Mouse (Mus musculus): ENCODE data around the gene Fndc3a. TPM values are rescaled to one million over a fixed set of nuclear protein-coding genes. Genes with fewer than 3 reads are reported as not detected.

The Fndc3a gene
- total and polyA plus RNA-seq, 3 experiments, result 9.2 to 14.5 (median 13.6) TPM

- 96% methylated on average over 2 of the region's 2 CpGs for WGBS
- H3K9ac ChIP-seq (ENCODE audit: low read depth, low read length), result no peak overlapping the region
- intact Hi-C loops (cut with DNase I), result no loop called here
- H3K4me3 ChIP-seq, result no peak overlapping the region
- no peaks in the 10 kb centered on the region for H3K36me3 ChIP-seq (ENCODE audit: control insufficient read depth, insufficient read depth, low read length)
- no peak for DNase-seq
- H3K27ac ChIP-seq, result no peak overlapping the region
- 0 out of 2 replicates have a peak, but pooled peaks cover 2% of the 10 kb centered on the region for H3K79me2 ChIP-seq (replicated peaks; ENCODE audit: control insufficient read depth, insufficient read depth, low read length)
- no peak for TF ChIP-seq EP300 (IDR thresholded peaks at IDR 0.05; ENCODE audit: insufficient read depth, low read depth, low read length)
- peak; percentile 35 for TF ChIP-seq CTCF (IDR thresholded peaks at IDR 0.05)
- TF ChIP-seq POLR2A (IDR thresholded peaks at IDR 0.05; ENCODE audit: insufficient read depth, low read depth, low read length), result no peak
- H3K4me1 ChIP-seq (ENCODE audit: control insufficient read depth, insufficient read depth, low read length), result no peaks in the 10 kb centered on the region
- no peaks in the 10 kb centered on the region for H3K27me3 ChIP-seq (ENCODE audit: control insufficient read depth, insufficient read depth, low read length)
Observed at GRCm38 (mm10) chr14:72670987-72671386, 38.8 kb downstream of the Fndc3a start.

- Histone ChIP-seq H3K27me3 (ENCODE audit: control insufficient read depth, insufficient read depth, low read length) (no peaks in the 10 kb centered on the region), H3K4me1 (ENCODE audit: control insufficient read depth, insufficient read depth, low read length) (no peaks in the 10 kb centered on the region), H3K9ac (ENCODE audit: low read depth, low read length) (no peak overlapping the region), H3K27ac (no peak overlapping the region), H3K4me3 (no peak overlapping the region), H3K79me2 (replicated peaks; ENCODE audit: control insufficient read depth, insufficient read depth, low read length) (no peaks in the 10 kb centered on the region), H3K36me3 (ENCODE audit: control insufficient read depth, insufficient read depth, low read length) (no peaks in the 10 kb centered on the region)
- intact Hi-C loops (cut with DNase I), result no loop called here
- DNase-seq, result no peak
- TF ChIP-seq POLR2A (IDR thresholded peaks at IDR 0.05; ENCODE audit: insufficient read depth, low read depth, low read length) (no peak), EP300 (IDR thresholded peaks at IDR 0.05; ENCODE audit: insufficient read depth, low read depth, low read length) (no peak), CTCF (IDR thresholded peaks at IDR 0.05) (no peak)
Observed at GRCm38 (mm10) chr14:72649268-72649667, 60.5 kb downstream of the Fndc3a start.

- no peaks in the 10 kb centered on the region for H3K27me3 ChIP-seq (ENCODE audit: control insufficient read depth, insufficient read depth, low read length)
- H3K4me1 ChIP-seq (ENCODE audit: control insufficient read depth, insufficient read depth, low read length), result no peaks in the 10 kb centered on the region; the same call in 1 of the 2 replicates
- TF ChIP-seq POLR2A (IDR thresholded peaks at IDR 0.05; ENCODE audit: insufficient read depth, low read depth, low read length) (no peak), CTCF (IDR thresholded peaks at IDR 0.05) (no peak)
- no peaks in the 10 kb centered on the region for H3K79me2 ChIP-seq (replicated peaks; ENCODE audit: control insufficient read depth, insufficient read depth, low read length)
- DNase-seq, result no peak
- H3K27ac ChIP-seq, result no peak overlapping the region
- intact Hi-C loops (cut with DNase I), result no loop called here
- H3K4me3 ChIP-seq, result no peak overlapping the region
- no peak overlapping the region for H3K9ac ChIP-seq (ENCODE audit: low read depth, low read length)
- H3K36me3 ChIP-seq (ENCODE audit: control insufficient read depth, insufficient read depth, low read length), result no peaks in the 10 kb centered on the region
Observed at GRCm38 (mm10) chr14:72645512-72645911, 64.3 kb downstream of the Fndc3a start.

GRCm38 (mm10) chr14:72644620-72645019 is 65.2 kb downstream of the Fndc3a start:
- DNase-seq, result no peak
- intact Hi-C loops (cut with DNase I), result no loop called here
- Histone ChIP-seq H3K4me1 (ENCODE audit: control insufficient read depth, insufficient read depth, low read length) (no peaks in the 10 kb centered on the region; the same call in 1 of the 2 replicates), H3K4me3 (no peak overlapping the region), H3K9ac (ENCODE audit: low read depth, low read length) (no peak overlapping the region), H3K79me2 (replicated peaks; ENCODE audit: control insufficient read depth, insufficient read depth, low read length) (no peaks in the 10 kb centered on the region), H3K36me3 (ENCODE audit: control insufficient read depth, insufficient read depth, low read length) (no peaks in the 10 kb centered on the region), H3K27me3 (ENCODE audit: control insufficient read depth, insufficient read depth, low read length) (no peaks in the 10 kb centered on the region), H3K27ac (no peak overlapping the region)
- 94% methylated on average over 1 of the region's 1 CpGs for WGBS
- TF ChIP-seq CTCF (IDR thresholded peaks at IDR 0.05), result no peak

GRCm38 (mm10) chr14:72638507-72638906 is 71.3 kb downstream of the Fndc3a start:
- TF ChIP-seq EP300 (IDR thresholded peaks at IDR 0.05; ENCODE audit: insufficient read depth, low read depth, low read length), result no peak
- no peak for TF ChIP-seq CTCF (IDR thresholded peaks at IDR 0.05)
- TF ChIP-seq POLR2A (IDR thresholded peaks at IDR 0.05; ENCODE audit: insufficient read depth, low read depth, low read length), result no peak
- H3K4me1 ChIP-seq (ENCODE audit: control insufficient read depth, insufficient read depth, low read length), result no peaks in the 10 kb centered on the region
- H3K4me3 ChIP-seq, result no peak overlapping the region
- no peak for DNase-seq
- WGBS, result 87% methylated on average over 6 of the region's 6 CpGs
- intact Hi-C loops (cut with DNase I), result no loop called here
- H3K27me3 ChIP-seq (ENCODE audit: control insufficient read depth, insufficient read depth, low read length), result no peaks in the 10 kb centered on the region
- H3K27ac ChIP-seq, result no peak overlapping the region
- H3K79me2 ChIP-seq (replicated peaks; ENCODE audit: control insufficient read depth, insufficient read depth, low read length), result no peaks in the 10 kb centered on the region
- peaks cover 2% of the 10 kb centered on the region; the same call in 1 of the 2 replicates for H3K36me3 ChIP-seq (ENCODE audit: control insufficient read depth, insufficient read depth, low read length)
- no peak overlapping the region for H3K9ac ChIP-seq (ENCODE audit: low read depth, low read length)

- no peak overlapping the region for H3K4me3 ChIP-seq
- 80% methylated on average over 2 of the region's 2 CpGs for WGBS
- H3K4me1 ChIP-seq (ENCODE audit: control insufficient read depth, insufficient read depth, low read length), result no peaks in the 10 kb centered on the region
- DNase-seq, result no peak
- no peaks in the 10 kb centered on the region for H3K27me3 ChIP-seq (ENCODE audit: control insufficient read depth, insufficient read depth, low read length)
- no peaks in the 10 kb centered on the region for H3K79me2 ChIP-seq (replicated peaks; ENCODE audit: control insufficient read depth, insufficient read depth, low read length)
- H3K36me3 ChIP-seq (ENCODE audit: control insufficient read depth, insufficient read depth, low read length), result peaks cover 2% of the 10 kb centered on the region; the same call in 1 of the 2 replicates
- H3K27ac ChIP-seq, result no peak overlapping the region
- intact Hi-C loops (cut with DNase I), result no loop called here
- TF ChIP-seq POLR2A (IDR thresholded peaks at IDR 0.05; ENCODE audit: insufficient read depth, low read depth, low read length) (no peak), CTCF (IDR thresholded peaks at IDR 0.05) (no peak), EP300 (IDR thresholded peaks at IDR 0.05; ENCODE audit: insufficient read depth, low read depth, low read length) (no peak)
- no peak overlapping the region for H3K9ac ChIP-seq (ENCODE audit: low read depth, low read length)
Observed at GRCm38 (mm10) chr14:72633571-72633970, 76.2 kb downstream of the Fndc3a start.

Data from heart, adult 2 months (tissue).